Mouse (Mus musculus) small intestine, adult 2 months (tissue): ENCODE measurements around the gene Lmtk2.

Experiments used
- CTCF ChIP-seq: fragments of 200-500 bp; IDR thresholded peaks from 2 replicates; pipeline ENCODE4 v1.5.1; 2012; ENCODE audit warnings: low read depth, mild to moderate bottlenecking, control low read depth, inconsistent platforms, low read length, moderate library complexity, mixed read lengths; ENCODE audit not compliant: insufficient replicate concordance, insufficient read length; ENCODE audit errors: extremely low read depth
- POLR2A ChIP-seq: fragments of 200-500 bp; IDR thresholded peaks from 2 replicates; pipeline ENCODE4 v1.6.1; 2012; ENCODE audit warnings: low read depth, mild to moderate bottlenecking, control low read depth, inconsistent platforms, low read length, moderate library complexity

- TF ChIP-seq POLR2A (no peak), CTCF (no peak)
Observed at GRCm38 (mm10) chr5:144125979-144126755, 25.9 kb downstream of the Lmtk2 start.
